Mouse (Mus musculus): ENCODE results near the gene Nell2. TPM values are rescaled to one million over a fixed set of nuclear protein-coding genes. Genes with fewer than 3 reads are reported as not detected.
"Not testable (repeated sequence)": the region's sequence is repeated elsewhere in the genome, so short reads cannot be mapped to it uniquely, and the experiment has no call there.

Gene Nell2
- total and polyA plus RNA-seq, 3 experiments: 0.30 to 6.9 (median 2.0) TPM

DNA sequence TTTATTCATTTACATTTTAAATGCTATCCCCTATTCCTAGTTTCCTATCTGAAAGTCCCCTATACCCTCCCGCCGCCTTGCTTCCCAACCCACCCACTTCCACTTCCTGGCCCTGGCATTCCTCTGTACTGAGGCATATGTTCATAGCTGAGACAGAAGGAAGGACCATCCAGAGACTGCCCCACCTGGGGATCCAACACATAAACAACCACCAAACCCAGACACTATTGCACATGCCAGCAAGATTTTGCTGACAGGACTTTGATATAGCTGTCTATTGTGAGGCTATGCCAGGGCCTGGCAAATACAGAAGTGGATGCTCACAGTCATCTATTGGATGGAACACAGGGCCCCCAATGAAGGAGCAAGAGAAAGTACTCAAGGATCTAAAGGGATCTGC, 291.3 kb downstream of the Nell2 start:
- DNase-seq: not testable (repeated sequence)

DNA sequence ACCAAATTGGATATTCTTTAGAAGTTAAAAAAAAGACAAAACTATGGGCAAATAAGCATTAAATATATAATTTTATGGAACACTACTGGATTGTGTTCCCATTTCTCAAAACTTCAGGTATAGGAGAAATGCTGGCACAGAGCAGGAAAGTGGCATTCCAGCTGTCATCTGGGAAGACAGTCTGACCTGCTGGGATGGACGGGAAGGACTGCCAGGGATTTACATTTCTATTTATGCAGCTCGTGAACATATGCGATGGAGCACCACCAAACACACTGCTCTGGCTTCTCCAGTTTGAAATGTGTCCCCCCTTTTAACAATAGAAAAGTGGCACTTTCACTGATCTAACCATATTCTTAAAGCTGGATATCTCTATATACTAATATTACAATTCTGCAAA, 291.9 kb downstream of the Nell2 start:
- DNase-seq: no peak

DNA sequence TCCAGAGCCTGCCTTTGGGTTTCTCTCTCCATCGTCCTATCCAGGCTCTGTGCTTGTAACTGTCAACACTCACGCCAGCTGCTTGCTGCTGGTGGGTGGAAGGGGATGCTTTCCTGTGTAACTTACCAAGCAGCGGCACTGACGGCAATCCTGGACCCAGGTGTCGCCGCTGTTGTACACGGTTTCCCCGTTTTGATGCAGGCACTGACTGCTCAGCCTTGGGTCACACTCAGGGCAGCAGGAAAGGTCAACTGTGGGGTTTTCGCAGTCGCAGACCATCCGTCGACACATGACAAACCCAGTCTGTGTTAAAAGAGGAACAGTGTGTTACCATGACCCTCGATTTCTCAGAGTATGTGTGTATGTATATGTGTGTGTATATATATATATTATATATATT, 297.2 kb downstream of the Nell2 start:
- no peak for DNase-seq

DNA sequence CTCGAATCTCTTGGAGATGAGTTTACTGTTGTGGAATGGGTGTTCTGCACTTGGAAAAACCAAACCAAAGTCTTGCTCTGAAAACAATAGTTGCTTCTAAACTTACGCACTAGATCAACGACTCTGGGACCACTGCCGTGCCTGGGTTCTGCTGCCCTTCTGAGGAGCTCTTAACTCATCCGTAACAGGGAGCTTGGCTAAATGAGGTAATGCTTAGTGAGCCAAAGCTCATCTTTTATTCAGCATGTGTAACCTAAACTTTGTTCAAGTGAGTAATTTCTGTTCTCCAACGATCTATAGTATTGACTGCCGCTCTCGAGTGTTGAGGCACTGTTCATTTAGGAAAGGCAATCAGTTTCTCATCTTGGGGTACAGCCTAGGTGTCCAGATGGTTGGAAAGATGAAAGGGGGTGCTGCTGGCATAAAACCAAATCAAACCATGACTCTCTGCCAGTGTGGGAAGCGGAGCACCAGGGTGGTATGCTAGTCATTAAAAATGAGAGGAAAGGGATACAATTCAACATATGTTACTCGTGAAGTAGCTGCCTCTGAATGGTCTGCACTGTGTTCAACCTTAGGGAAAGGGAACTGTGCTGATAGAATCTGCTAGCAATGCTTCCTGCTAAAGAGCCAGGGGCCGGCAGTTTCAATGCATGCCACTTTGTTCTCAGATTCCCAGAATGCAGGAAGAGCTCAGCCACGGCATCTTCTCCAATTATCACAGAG, 311.6 kb downstream of the Nell2 start:
- DNase-seq: no peak

DNA sequence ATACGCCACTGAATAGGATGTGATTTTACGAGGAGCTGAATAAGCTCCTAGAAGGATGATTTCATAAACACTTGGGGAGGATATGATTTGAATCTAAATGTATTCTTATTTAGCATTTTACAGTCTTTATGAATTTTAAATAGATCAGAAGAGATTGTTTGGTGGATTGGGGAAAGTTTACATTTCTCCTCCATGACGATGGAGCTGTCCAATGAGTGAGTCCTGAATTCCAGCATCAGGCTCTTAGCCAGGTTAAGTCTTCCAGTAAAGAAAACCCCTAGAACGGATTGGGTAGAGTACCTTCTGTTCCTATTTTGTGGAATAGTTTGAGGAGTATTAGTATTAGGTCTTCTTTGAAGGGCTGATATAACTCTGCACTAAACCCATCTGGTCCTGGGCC, 317.8 kb downstream of the Nell2 start:
- DNase-seq: no peak

DNA sequence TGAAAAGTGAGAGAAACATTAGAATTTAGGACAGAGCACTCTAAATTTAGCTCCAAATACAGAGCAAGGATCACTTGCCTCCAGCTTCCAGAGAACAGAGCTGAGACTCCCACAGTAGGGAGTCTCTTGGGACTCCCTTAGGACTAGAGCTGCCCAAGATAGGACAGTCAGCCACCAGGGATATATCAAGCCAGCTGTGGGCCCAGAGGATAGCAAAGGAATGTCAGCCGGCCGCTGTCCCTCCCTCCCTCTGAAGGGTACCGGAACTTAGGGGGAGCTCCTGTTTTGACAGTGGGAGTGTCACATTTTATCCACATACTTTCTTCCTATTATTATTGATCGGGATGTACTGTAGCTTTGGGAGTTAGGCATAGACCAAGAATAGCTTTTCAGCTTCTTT, 319.2 kb downstream of the Nell2 start:
- DNase-seq: no peak

DNA sequence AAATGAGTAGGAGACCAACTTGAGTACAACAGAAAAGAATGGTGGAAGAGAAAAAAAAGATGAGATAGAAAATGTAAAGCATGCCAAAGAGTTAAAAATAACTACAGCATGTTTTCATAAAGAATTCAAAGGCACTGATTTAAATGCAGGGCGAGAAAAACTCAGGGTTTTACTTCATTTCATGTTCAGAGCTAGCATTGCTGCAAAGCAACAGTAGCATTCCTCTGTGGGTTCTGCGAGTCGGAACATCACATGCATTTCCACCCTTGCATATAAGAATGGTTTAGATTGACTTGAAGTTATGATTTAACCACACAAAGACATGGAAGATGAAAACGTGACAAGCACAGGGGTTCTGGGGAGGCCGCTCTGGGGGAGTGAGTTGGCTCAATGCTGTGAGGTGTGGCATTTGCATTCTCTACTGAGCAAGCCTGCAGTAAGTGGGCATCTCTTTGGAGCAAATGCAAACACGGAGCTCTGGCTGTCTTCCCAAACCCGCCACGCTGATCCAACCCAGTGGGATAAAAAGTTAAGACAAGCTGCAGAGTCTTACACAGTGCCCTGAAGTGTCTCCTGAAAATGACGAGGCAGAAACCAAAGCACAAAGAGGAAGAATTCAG, 334.6 kb downstream of the Nell2 start:
- no peak for DNase-seq

DNA sequence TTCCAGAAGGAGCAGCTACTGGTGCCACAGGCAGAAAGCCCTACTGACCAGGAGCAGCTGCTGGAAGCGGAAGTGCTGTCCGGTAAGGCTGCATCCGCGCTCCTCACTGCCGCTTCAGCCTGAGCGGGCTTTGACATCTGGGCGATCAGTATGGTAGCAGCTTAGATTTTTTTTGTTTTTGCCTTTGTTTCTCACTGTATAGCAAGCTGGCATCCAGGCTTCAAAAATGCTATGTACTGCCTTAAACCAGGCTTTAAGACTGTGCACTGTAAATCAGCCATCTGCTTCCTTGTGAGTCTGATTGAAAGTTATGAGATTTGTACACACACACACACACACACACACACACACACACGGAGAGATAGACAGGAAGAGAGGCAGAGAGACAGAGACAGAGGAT, 335.4 kb downstream of the Nell2 start:
- no peak for DNase-seq

DNA sequence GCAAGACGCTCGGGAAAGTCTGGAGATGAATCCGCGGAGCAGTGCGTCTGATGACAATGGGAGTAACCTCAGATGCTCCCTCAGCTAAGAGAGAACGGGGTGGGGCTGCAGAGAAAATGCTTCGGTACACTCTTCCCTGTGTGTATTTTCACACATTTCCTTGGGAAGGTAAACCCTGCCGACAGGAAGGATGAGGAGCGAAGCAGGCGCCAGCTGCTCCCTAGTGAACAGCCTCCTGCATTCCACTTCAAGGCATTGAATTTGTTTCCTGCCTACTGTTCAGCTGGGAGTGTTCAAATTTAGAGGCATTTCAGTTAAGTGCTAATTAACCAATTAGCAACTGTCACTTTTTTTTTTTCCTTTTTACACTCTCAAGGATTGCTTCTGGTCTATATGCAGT, 342.1 kb downstream of the Nell2 start:
- no peak for DNase-seq

DNA sequence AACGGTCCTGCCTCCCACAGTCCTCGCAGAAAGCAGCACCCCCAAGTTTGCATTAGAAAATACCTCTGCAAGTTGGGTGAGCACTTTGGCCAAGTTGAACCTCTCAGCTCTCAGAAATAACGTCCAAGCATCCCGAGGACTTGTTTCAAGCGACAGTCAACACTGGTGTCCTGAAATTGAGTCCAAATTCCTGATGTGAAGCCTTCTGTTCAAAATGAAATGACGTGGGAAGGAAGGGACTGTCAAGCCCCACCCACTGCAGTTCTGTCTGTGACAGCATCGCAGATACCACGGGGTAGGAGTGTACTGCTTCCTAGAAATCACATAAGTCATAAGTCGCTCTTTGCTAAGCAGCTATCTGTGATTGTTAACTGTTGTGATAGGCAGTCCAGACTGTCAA, 342.9 kb downstream of the Nell2 start:
- DNase-seq: no peak

DNA sequence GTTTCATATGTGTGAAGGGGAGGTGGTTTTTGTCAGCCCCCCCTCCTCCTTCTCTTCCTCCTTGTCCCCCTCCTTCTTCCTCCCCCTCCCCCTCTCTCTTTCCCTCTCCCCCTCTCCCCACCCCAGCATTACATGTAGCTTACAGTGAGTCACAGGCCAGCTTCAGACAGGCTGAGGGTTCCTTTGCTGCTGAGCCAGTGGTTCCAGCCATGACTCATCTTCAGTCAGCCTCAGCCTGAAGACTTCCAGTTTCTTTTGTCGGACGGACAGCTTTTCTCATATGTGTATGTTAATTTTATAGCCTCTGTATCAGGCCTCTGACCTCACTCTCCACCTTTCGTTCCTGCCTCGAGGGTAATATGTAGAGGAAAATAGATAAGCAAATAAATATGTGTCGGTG, 344.9 kb downstream of the Nell2 start:
- peak; percentile 22 for DNase-seq

DNA sequence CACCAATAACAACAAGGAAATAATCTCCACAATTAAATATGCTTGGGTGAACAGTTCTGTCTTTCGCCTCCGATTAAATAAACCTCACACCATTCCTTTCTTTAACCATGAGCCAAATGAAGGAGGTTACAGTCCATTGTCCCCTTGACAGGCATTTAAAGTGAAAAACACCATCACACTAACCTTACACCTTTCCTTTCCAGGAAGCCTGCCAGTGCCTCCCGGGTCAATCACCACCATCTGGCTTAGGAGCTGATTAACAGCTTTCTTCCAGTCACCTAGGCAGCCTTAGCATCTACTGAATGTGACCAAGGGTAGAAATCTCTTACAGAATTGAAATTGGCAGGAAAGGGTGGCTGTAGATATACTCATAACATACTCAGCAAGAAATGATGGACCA, 371.5 kb downstream of the Nell2 start:
- no peak for DNase-seq

DNA sequence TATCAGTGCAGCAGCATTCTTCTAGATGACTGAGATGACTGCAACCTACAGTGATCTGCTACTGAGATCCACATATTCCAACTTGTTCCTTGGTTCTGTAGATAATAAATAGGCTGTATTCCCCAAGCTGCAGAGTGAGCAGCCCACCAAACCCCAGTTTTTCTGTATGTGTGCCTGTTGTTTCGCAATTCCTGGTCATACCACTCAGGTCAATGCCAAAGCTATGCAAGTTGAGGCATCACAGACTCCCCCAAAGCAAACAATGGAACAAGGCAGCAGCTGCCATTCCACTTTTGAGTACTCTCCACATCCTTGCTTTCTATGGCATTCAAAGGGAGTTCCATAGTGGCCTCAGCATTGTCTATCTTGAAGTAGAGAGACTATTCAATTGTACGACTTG, 383.2 kb downstream of the Nell2 start:
- no peak for DNase-seq

DNA sequence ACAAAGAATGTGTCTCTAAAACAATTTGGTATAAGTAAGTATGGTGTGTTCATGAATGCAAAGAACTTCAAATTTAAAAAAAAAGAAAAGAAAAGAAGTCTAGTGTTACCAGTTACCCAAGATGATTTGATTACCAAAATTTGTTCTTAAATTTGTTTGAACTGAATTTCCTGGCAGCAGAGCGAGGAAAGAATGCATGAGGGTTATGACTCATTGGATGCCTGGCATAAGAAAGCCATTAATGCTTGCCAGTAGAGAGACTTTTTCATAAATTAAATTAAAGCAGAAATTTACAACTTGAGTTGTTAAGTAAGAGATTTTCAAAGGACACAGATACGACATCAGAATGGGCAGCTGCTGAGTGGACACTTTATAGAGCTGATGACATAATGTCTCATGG, 384.2 kb downstream of the Nell2 start:
- DNase-seq: peak; percentile 3

DNA sequence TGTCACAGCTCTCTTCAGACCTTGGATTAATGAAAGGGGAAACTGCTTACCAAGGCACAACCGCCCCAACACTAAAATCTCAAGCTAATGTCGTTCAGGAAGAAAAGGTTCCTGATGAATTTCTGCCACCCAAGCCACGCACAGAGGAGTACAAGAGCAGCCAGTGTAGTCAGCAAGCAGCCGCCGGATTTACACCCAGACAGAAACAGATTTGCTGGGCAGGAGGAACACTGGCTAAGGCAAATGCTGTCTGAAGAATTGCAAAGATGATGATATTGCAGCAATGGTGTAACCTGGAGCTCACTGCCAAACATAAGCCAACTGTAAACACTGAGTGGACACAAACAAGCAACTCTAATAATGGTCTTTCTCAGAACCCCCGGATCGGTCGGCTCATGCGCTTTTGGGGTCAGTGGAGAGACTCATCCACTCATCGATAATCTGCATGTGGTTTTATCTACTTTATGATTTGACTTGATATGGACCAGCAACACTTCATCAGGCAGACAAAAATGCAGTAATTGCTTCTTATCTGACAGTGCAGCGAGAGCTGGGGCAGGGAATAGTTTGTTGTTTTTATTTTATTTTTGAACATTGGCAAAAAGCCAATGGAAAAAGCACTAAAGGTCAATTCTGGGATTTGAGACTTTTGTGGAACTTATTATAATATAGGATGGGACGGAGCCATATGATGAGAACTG, 389.5 kb downstream of the Nell2 start:
- no peak for DNase-seq

DNA sequence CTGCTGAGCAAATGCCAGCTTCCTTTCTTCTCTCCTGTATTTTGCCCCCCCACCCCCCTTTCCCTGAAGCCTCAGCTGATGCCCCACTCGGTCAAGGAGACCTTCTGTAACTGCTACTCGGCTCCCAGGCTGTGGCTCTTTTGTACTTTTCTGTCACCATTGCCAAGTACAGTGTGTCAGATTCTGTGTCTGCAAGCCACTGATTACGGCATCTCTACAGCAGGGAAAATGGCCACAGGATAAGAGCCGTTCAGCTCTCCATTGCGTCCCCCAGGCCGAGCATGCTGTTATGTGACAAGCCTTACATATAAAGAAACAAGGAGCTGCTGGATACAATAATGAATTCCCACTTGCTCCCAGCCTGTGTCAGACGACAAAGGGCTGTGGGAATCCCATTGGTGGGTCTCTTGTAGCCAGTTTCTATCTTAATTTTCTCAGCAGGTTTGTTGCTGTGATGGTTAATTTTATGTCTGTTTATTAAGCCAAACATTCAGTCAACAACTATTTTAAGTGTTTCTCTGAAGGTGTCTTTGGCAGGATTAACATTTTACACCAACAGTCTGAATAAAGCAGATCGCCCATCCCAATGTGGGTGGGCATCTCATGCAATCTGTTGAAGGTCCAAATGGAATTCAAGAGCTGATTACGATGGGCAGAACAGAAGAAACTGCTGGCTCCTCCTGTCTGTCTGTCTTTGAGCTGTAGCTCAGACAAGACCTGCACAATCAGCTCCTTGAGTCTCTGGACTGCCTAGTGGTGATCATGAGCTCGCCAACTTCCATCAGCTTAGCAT, 391.1 kb downstream of the Nell2 start:
- DNase-seq: no peak

DNA sequence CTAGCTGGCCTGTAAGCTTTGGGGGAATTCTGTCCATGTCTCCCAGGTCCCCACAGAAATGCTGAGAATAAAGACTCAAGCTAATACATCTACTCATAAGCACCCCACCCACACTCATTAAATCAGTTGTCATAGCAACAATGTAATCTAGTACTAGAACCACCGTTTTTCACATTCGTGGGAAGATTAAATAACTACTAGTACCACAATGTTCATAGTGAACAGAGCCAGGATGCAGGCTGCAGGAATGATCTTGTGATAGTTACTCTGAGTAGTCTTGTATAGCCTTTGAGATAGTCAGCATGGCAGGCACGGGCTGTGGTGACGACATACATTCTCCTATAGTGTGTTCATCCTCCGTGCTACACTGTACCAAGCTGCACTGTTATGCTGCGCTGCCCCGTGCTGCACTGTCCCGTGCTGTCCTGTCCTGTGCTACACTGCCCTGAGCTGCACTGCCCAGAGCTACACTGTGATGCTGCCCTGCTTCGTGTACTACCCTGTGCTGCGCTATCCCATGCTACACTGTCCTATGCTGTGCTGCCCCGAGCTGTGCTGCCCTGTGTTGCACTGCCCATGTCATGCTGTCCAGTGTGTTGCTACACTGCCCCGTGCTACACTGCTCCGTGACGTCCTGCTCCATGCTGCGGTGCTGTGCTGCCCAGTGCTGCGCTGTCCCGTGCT, 392.3 kb downstream of the Nell2 start:
- no peak for DNase-seq

DNA sequence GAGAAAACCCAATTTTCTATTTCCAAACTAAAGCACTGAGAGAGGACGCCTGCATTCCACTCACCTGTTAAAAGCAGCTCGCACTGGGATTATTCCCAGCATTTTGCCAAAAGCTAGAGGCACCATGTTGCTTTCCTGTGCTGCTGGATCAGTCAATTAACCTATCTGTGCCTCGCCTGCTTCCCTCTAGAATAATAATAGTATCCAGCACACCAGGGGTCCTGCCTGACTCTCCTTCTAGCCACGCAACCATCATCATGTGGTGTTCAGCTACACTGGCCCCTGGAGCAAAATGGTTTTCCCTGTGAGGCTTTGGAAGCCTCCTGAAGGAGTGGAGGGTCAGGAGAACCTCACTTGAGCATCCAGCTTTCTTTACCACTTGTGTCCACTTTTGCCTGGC, 397.0 kb downstream of the Nell2 start:
- DNase-seq: no peak

DNA sequence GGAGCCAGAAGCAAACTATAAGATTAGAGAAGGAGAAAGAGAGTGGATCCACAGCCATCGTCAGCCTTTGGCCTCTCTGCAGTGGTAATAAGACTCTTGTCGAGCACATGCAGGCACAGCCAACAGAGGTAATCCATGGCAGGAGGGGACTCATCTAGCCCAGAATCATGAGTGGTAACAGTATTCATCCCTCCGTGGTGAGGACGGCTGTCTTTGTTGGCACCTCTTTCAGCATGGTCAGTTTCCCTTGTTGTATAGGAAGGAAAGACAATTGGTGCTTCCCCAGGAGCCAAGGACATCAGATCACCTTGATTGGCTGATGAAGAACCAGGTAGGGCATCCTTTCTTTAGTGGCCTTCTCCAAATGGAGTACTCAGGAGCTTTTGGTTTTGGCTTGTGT, 419.7 kb downstream of the Nell2 start:
- no peak for DNase-seq

DNA sequence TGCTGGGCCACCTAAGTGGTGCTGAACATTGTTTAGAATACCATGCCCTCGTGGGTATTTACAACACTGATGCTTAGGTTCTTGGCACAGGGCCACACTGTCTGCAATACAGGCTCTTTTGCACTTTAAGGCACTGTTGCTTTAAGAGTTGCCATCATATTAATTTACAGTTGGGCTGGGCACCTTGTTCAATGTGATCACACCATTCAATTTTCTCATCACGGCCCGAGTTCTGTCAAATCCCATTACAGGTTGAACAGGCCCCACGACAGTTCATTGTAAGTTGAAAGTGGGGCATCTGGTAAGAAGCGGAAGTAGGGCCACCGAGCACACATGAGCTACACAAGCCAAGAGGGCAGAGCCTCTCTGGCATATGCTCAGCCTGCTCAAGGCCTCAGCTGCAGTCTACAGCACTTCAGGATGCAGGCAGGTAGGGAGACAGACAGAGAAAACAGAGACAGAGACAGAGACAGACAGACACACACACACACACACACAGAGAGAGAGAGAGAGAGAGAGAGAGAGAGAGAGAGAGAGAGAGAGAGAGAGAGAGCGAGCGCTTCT, 421.0 kb downstream of the Nell2 start:
- no peak for DNase-seq

DNA sequence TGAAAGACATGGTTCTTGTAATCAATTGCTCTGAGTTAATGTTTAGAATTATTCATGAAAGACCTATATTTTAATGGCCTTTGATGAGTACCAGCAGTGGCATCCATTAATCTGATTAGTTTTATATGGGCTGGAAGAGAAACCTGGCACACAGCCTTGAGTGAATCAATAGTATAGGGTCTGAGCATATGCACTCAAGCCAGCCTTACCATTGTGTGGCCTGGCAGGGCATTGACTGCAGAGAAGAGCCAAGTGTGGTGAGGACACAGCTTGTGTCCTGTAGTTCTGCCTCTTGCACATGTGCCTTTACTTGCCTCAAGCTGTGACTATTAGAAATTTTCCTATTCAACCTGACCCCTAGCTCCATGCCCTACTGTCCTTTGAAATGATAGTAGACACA, 426.8 kb downstream of the Nell2 start:
- no peak for DNase-seq

DNA sequence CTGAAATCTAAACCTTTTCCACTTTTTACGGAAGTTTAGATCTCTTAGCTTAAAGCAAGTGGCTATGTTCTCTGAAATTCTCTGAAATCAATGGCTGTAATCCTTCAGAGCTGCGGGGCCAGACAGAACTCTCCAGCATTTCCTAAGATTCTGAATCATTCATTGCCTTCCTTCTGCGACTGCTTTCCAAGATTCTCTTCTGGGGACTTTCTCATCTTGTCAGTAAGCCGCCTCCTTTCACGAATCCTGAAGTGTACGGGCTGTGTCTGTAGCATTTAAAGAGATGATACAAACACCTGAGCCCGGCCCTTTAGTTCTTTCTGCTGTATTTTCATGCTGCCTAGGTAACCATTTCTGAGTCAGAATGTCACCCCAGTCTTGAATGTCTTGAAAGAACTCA, 428.2 kb downstream of the Nell2 start:
- DNase-seq: no peak

Data from adrenal gland, adult 2 months (tissue).